In the genomic region with DNA sequence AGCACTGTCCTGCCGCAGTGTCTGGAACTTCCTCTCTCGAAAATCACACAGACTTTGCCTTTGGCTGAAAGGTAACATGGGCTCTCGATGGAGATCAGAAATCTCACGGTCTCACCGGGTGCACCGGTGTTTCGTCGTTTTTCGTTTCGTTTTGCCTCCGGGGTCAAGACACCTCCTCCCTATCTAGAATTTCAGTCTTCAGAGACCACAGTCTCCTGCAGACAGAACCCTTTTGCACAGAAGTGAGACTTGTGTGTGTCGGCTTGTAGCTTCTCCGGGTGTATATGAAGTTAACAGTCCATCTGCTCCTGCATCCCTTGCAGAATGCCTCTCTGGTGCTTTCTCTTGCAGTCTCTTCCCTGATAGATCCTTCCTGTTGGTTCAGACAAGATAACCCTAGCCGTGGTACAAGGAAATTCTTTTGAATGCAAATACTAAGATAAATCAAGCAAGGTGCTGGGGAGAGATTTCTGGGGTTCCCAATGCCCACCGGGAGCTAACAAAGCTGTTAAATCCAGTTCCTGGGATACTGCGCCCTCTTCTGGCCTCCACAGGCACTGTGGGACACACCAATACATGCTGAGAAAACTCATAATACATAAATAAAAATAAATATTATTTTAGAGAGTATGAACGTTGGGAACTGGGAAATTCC, we compare ENCODE assay signal across 9 mouse cellular contexts. TPM values are rescaled to one million over a fixed set of nuclear protein-coding genes. Genes with fewer than 3 reads are reported as not detected.
DNase-seq lines count a peak whose midpoint lies in the region; ATAC-seq and TF ChIP-seq lines count a peak whose summit lies in the region.
"Had no signal": no experiment of that assay in that cellular context is flagged by ENCODE, and none has a peak within 500 bp of the region (broad histone marks: within the 10 kb centered on the region; RNA-seq: fewer than 3 reads in every experiment).

No protein-coding gene starts in this region.

- WGBS in midbrain, postnatal 0 days, result 75% methylated on average over 17 of the region's 17 CpGs
- 75% methylated on average over 17 of the region's 17 CpGs for WGBS in midbrain, embryonic 11.5 days
- WGBS in limb, embryonic 11.5 days, result 73% methylated on average over 17 of the region's 17 CpGs
- WGBS in intestine, embryonic 15.5 days, result 73% methylated on average over 17 of the region's 17 CpGs

- H3K27ac ChIP-seq in midbrain, postnatal 0 days (ENCODE audit: low read depth, low read length), result no peak overlapping the region
- no peak overlapping the region for H3K27ac ChIP-seq in midbrain, embryonic 11.5 days (ENCODE audit: low read depth, low read length)
- H3K27ac ChIP-seq in limb, embryonic 11.5 days (replicated peaks; ENCODE audit: low read depth, low read length), result no peak overlapping the region
- H3K27ac ChIP-seq in intestine, embryonic 15.5 days, result no peak overlapping the region
- H3K27ac ChIP-seq: liver, embryonic 15.5 days had no signal

- no peaks in the 10 kb centered on the region for H3K27me3 ChIP-seq in midbrain, postnatal 0 days (ENCODE audit: insufficient read depth, low read length)
- no peaks in the 10 kb centered on the region for H3K27me3 ChIP-seq in midbrain, embryonic 11.5 days (ENCODE audit: control insufficient read depth, insufficient read depth, low read length)
- H3K27me3 ChIP-seq in limb, embryonic 11.5 days (ENCODE audit: control insufficient read depth, insufficient read depth, low read length), result no peaks in the 10 kb centered on the region
- H3K27me3 ChIP-seq in intestine, embryonic 15.5 days (replicated peaks), result no peaks in the 10 kb centered on the region
- H3K27me3 ChIP-seq: liver, embryonic 15.5 days had no signal

- H3K36me3 ChIP-seq in midbrain, postnatal 0 days (ENCODE audit: insufficient read depth, low read length), result no peaks in the 10 kb centered on the region
- H3K36me3 ChIP-seq in midbrain, embryonic 11.5 days (ENCODE audit: control insufficient read depth, insufficient read depth, low read length), result no peaks in the 10 kb centered on the region
- no peaks in the 10 kb centered on the region for H3K36me3 ChIP-seq in limb, embryonic 11.5 days (ENCODE audit: control insufficient read depth, insufficient read depth, low read length)
- H3K36me3 ChIP-seq in intestine, embryonic 15.5 days, result no peaks in the 10 kb centered on the region
- H3K36me3 ChIP-seq: liver, embryonic 15.5 days had no signal

- ATAC-seq in midbrain, postnatal 0 days (ENCODE audit: low FRiP score), result no peak
- no peak for ATAC-seq in midbrain, embryonic 11.5 days (ENCODE audit: low FRiP score)
- ATAC-seq in limb, embryonic 11.5 days (ENCODE audit: insufficient number of reproducible peaks, low FRiP score, low TSS enrichment, low read depth), result no peak
- no peak for ATAC-seq in erythroid progenitor cell, adult 5-6 weeks (replicated peaks; ENCODE audit: low FRiP score, poor library complexity, severe bottlenecking)
- ATAC-seq in intestine, embryonic 15.5 days, result no peak

- H3K4me1 ChIP-seq in midbrain, postnatal 0 days (ENCODE audit: insufficient read depth, low read length), result no peaks in the 10 kb centered on the region
- no peaks in the 10 kb centered on the region for H3K4me1 ChIP-seq in midbrain, embryonic 11.5 days (ENCODE audit: control insufficient read depth, insufficient read depth, low read length)
- H3K4me1 ChIP-seq in limb, embryonic 11.5 days (ENCODE audit: control insufficient read depth, insufficient read depth, low read length), result no peaks in the 10 kb centered on the region
- H3K4me1 ChIP-seq in intestine, embryonic 15.5 days (replicated peaks), result no peaks in the 10 kb centered on the region
- H3K4me1 ChIP-seq: liver, embryonic 15.5 days had no signal

- H3K9me3 ChIP-seq in midbrain, postnatal 0 days (ENCODE audit: low read length), result no peaks in the 10 kb centered on the region
- H3K9me3 ChIP-seq in midbrain, embryonic 11.5 days (ENCODE audit: control insufficient read depth, low read length), result no peaks in the 10 kb centered on the region
- no peaks in the 10 kb centered on the region for H3K9me3 ChIP-seq in limb, embryonic 11.5 days (ENCODE audit: control insufficient read depth, low read length)
- no peaks in the 10 kb centered on the region for H3K9me3 ChIP-seq in intestine, embryonic 15.5 days
- H3K9me3 ChIP-seq: liver, embryonic 15.5 days had no signal

- H3K4me3 ChIP-seq in midbrain, postnatal 0 days (ENCODE audit: low read depth, low read length), result no peak overlapping the region
- no peak overlapping the region for H3K4me3 ChIP-seq in midbrain, embryonic 11.5 days (ENCODE audit: low read depth, low read length)
- H3K4me3 ChIP-seq in limb, embryonic 11.5 days (ENCODE audit: low read depth, low read length), result no peak overlapping the region
- H3K4me3 ChIP-seq in intestine, embryonic 15.5 days (replicated peaks), result no peak overlapping the region
- H3K4me3 ChIP-seq: liver, embryonic 15.5 days had no signal

- no peak overlapping the region for H3K9ac ChIP-seq in midbrain, postnatal 0 days (replicated peaks; ENCODE audit: low read length, poor library complexity, severe bottlenecking)
- no peak overlapping the region for H3K9ac ChIP-seq in midbrain, embryonic 11.5 days (ENCODE audit: low read length)
- no peak overlapping the region for H3K9ac ChIP-seq in limb, embryonic 11.5 days (ENCODE audit: low read length)
- H3K9ac ChIP-seq in intestine, embryonic 15.5 days, result no peak overlapping the region
- H3K9ac ChIP-seq: liver, embryonic 15.5 days had no signal

- H3K4me2 ChIP-seq in midbrain, postnatal 0 days (ENCODE audit: low read depth, low read length, poor library complexity, severe bottlenecking), result no peak overlapping the region
- no peak overlapping the region for H3K4me2 ChIP-seq in midbrain, embryonic 11.5 days
- H3K4me2 ChIP-seq in limb, embryonic 11.5 days (ENCODE audit: low read depth, severe bottlenecking), result no peak overlapping the region
- no peak overlapping the region for H3K4me2 ChIP-seq in intestine, embryonic 15.5 days (replicated peaks)
- H3K4me2 ChIP-seq: liver, embryonic 15.5 days had no signal

- peak; percentile 16 for DNase-seq in embryo, embryonic 10 days (ENCODE audit: low spot score)
- no peak for DNase-seq in embryo, embryonic 9.5 days (ENCODE audit: extremely low spot score)
- DNase-seq in midbrain, postnatal 0 days (ENCODE audit: low spot score), result peak; percentile 22
- no peak for DNase-seq in midbrain, embryonic 11.5 days (ENCODE audit: low spot score, missing footprints)
- peak; percentile 19 for DNase-seq in embryo, embryonic 10.5 days (ENCODE audit: low spot score)
- peak; percentile 27 for DNase-seq in limb, embryonic 11.5 days (ENCODE audit: low spot score)

- TF ChIP-seq CTCF in midbrain, postnatal 0 days (IDR thresholded peaks at IDR 0.05), result peak; percentile 60

RNA-seq across cellular contexts. Expression of a gene that starts 22.5 kb away (rescaled TPM):
- not detected in 2 replicates for total RNA-seq in midbrain, postnatal 0 days (2014; rRNA removed)
- not detected in 2 replicates for polyA plus RNA-seq in midbrain, postnatal 0 days (2015; fragmentation: Nextera tagmentation; extraction: Ambion mirVana)
- polyA plus RNA-seq in midbrain, embryonic 11.5 days (2014; fragmentation: Nextera tagmentation; extraction: Ambion mirVana), result not detected in 2 replicates
- not detected in 2 replicates for polyA plus RNA-seq in limb, embryonic 11.5 days (2014; fragmentation: Nextera tagmentation; extraction: Ambion mirVana)
- total RNA-seq in erythroid progenitor cell, adult 5-6 weeks (2015; ENCODE audit: low replicate concordance), result not detected in 2 replicates
- not detected in 2 replicates for total RNA-seq in erythroid progenitor cell, adult 5-6 weeks (2017; ENCODE audit: low replicate concordance)
- not detected in 2 replicates for polyA plus RNA-seq in intestine, embryonic 15.5 days (2015; fragmentation: Nextera tagmentation; extraction: Ambion mirVana)
- polyA plus RNA-seq: liver, embryonic 15.5 days had no signal

RNA-seq across cellular contexts. Expression of a gene that starts 27.8 kb away (rescaled TPM):
- total RNA-seq in midbrain, postnatal 0 days (2014; rRNA removed), result not detected in 2 replicates
- polyA plus RNA-seq in midbrain, postnatal 0 days (2015; fragmentation: Nextera tagmentation; extraction: Ambion mirVana), result not detected in 2 replicates
- polyA plus RNA-seq in midbrain, embryonic 11.5 days (2014; fragmentation: Nextera tagmentation; extraction: Ambion mirVana), result not detected in 2 replicates
- polyA plus RNA-seq in limb, embryonic 11.5 days (2014; fragmentation: Nextera tagmentation; extraction: Ambion mirVana), result not detected in 2 replicates
- total RNA-seq in erythroid progenitor cell, adult 5-6 weeks (2015; ENCODE audit: low replicate concordance), result not detected in 2 replicates
- total RNA-seq in erythroid progenitor cell, adult 5-6 weeks (2017; ENCODE audit: low replicate concordance), result not detected in 2 replicates
- polyA plus RNA-seq in intestine, embryonic 15.5 days (2015; fragmentation: Nextera tagmentation; extraction: Ambion mirVana), result not detected in 2 replicates
- polyA plus RNA-seq: liver, embryonic 15.5 days had no signal

RNA-seq across cellular contexts. Expression of a gene that starts 43.9 kb away (rescaled TPM):
- not detected in 2 replicates for total RNA-seq in midbrain, postnatal 0 days (2014; rRNA removed)
- polyA plus RNA-seq in midbrain, postnatal 0 days (2015; fragmentation: Nextera tagmentation; extraction: Ambion mirVana), result not detected in 2 replicates
- not detected in 2 replicates for polyA plus RNA-seq in midbrain, embryonic 11.5 days (2014; fragmentation: Nextera tagmentation; extraction: Ambion mirVana)
- not detected in 2 replicates for polyA plus RNA-seq in limb, embryonic 11.5 days (2014; fragmentation: Nextera tagmentation; extraction: Ambion mirVana)
- not detected in 2 replicates for total RNA-seq in erythroid progenitor cell, adult 5-6 weeks (2015; ENCODE audit: low replicate concordance)
- total RNA-seq in erythroid progenitor cell, adult 5-6 weeks (2017; ENCODE audit: low replicate concordance), result not detected in 2 replicates
- not detected in 2 replicates for polyA plus RNA-seq in intestine, embryonic 15.5 days (2015; fragmentation: Nextera tagmentation; extraction: Ambion mirVana)
- polyA plus RNA-seq: liver, embryonic 15.5 days had no signal

Comparison
In these comparisons a context has a peak if more than half of its experiments do, and no peak if none do; other contexts are left out.
1. DNase-seq: peak in embryo, embryonic 10 days (single experiment), midbrain, postnatal 0 days (single experiment), embryo, embryonic 10.5 days (single experiment) and limb, embryonic 11.5 days (single experiment); none in embryo, embryonic 9.5 days (single experiment) and midbrain, embryonic 11.5 days (single experiment).